Mouse (Mus musculus) urinary bladder, postnatal 25 days (tissue): Measurements from ENCODE around the gene Ccdc107.

Source experiments
- DNase-seq: peaks from one replicate; pipeline ENCODE4 v3.0.0; 2022; ENCODE audit warnings: low spot score

Ccdc107 gene

GRCm38 (mm10) chr4:43492821-43493185, at the start of gene Ccdc107:
Gene Ccdc107 (plus strand): TSS chr4:43492900.
- peak; percentile 73 for DNase-seq

GRCm38 (mm10) chr4:43443511-43443910, 49.2 kb upstream of the Ccdc107 start:
- no peak for DNase-seq

- DNase-seq = no peak
Observed at GRCm38 (mm10) chr4:43447251-43447650, 45.4 kb upstream of the Ccdc107 start.

- no peak for DNase-seq
Observed at GRCm38 (mm10) chr4:43448554-43448953, 44.1 kb upstream of the Ccdc107 start.

- DNase-seq = no peak
Observed at GRCm38 (mm10) chr4:43452315-43452714, 40.4 kb upstream of the Ccdc107 start.

GRCm38 (mm10) chr4:43453413-43453812, 39.3 kb upstream of the Ccdc107 start:
- no peak for DNase-seq

- no peak for DNase-seq
Observed at GRCm38 (mm10) chr4:43454041-43454836, 38.5 kb upstream of the Ccdc107 start, which contains the start of gene Cd72. Gene Cd72 (minus strand): TSS chr4:43454628.

GRCm38 (mm10) chr4:43456470-43456869, 36.2 kb upstream of the Ccdc107 start:
- no peak for DNase-seq

GRCm38 (mm10) chr4:43457124-43457523, 35.6 kb upstream of the Ccdc107 start:
- no peak for DNase-seq

GRCm38 (mm10) chr4:43463102-43463501, 29.6 kb upstream of the Ccdc107 start:
- no peak for DNase-seq

GRCm38 (mm10) chr4:43465935-43466334, 26.8 kb upstream of the Ccdc107 start:
- no peak for DNase-seq

GRCm38 (mm10) chr4:43466872-43467271, 25.8 kb upstream of the Ccdc107 start:
- DNase-seq = no peak

GRCm38 (mm10) chr4:43470301-43470700, 22.4 kb upstream of the Ccdc107 start:
- DNase-seq = no peak

- DNase-seq = no peak
Observed at GRCm38 (mm10) chr4:43473636-43474035, 19.1 kb upstream of the Ccdc107 start.

GRCm38 (mm10) chr4:43476604-43477003, 16.1 kb upstream of the Ccdc107 start:
- no peak for DNase-seq

GRCm38 (mm10) chr4:43477857-43478533, 14.7 kb upstream of the Ccdc107 start:
- DNase-seq = peak; percentile 71

- DNase-seq = no peak
Observed at GRCm38 (mm10) chr4:43478534-43478858, 14.2 kb upstream of the Ccdc107 start.

GRCm38 (mm10) chr4:43478906-43479832, 13.5 kb upstream of the Ccdc107 start:
- peak; percentile 71 for DNase-seq

GRCm38 (mm10) chr4:43480985-43481384, 11.7 kb upstream of the Ccdc107 start:
- no peak for DNase-seq

- DNase-seq = no peak
Observed at GRCm38 (mm10) chr4:43481894-43482456, 10.7 kb upstream of the Ccdc107 start.

- DNase-seq = no peak
Observed at GRCm38 (mm10) chr4:43482591-43482990, 10.1 kb upstream of the Ccdc107 start.

GRCm38 (mm10) chr4:43483535-43484091, 9.1 kb upstream of the Ccdc107 start, which contains the start of gene Sit1:
Gene Sit1 (minus strand): TSS chr4:43483734.
- DNase-seq = no peak
